Mouse (Mus musculus): ENCODE measurements around the gene Cib4.

GRCm38 (mm10) chr5:30586616-30587015 is 41.0 kb upstream of the Cib4 start:
- TF ChIP-seq GATA1 (IDR thresholded peaks at IDR 0.05; ENCODE audit: borderline replicate concordance, low read length), result no peak
- TF ChIP-seq FLI1 (IDR thresholded peaks at IDR 0.05; ENCODE audit: low read length), result no peak

All from megakaryocyte, embryonic 14.5 days (primary cell).